Mouse (Mus musculus) testis, adult 2 months (tissue): ENCODE results near the gene Adgrd1. TPM values are rescaled to one million over a fixed set of nuclear protein-coding genes. Genes with fewer than 3 reads are reported as not detected.

ENCODE experiments used
- H3K27ac ChIP-seq: fragments of 200-500 bp; 2 replicates; pipeline ENCODE4 v1.5.1; 2012; ENCODE audit warnings: low read depth, low read length; ENCODE audit not compliant: control insufficient read depth, insufficient read depth
- H3K27me3 ChIP-seq: fragments of 200-500 bp; 2 replicates; pipeline ENCODE4 v1.6.1; 2012; ENCODE audit warnings: mild to moderate bottlenecking, low read length, moderate library complexity; ENCODE audit not compliant: control insufficient read depth, insufficient read depth
- H3K36me3 ChIP-seq: fragments of 200-500 bp; 2 replicates; pipeline ENCODE4 v1.6.1; 2012; ENCODE audit warnings: mild to moderate bottlenecking, low read length; ENCODE audit not compliant: control insufficient read depth, insufficient read depth
- H3K4me1 ChIP-seq: fragments of 200-500 bp; 2 replicates; pipeline ENCODE4 v1.6.1; 2012; ENCODE audit warnings: low read length; ENCODE audit not compliant: control insufficient read depth, insufficient read depth
- H3K4me3 ChIP-seq: fragments of 200-500 bp; 2 replicates; pipeline ENCODE4 v1.5.1; 2012; ENCODE audit warnings: low read depth, mild to moderate bottlenecking, low read length, moderate library complexity, mixed read lengths; ENCODE audit not compliant: control insufficient read depth
- CTCF ChIP-seq: fragments of 200-500 bp; IDR thresholded peaks from 2 replicates; pipeline ENCODE4 v1.5.1; 2012; ENCODE audit warnings: low read depth, mild to moderate bottlenecking, inconsistent platforms, low read length, moderate library complexity; ENCODE audit not compliant: control insufficient read depth, insufficient read depth, insufficient replicate concordance
- POLR2A ChIP-seq: fragments of 200-500 bp; IDR thresholded peaks from 2 replicates; pipeline ENCODE4 v1.6.1; 2012; ENCODE audit warnings: low read depth, mild to moderate bottlenecking, inconsistent platforms, low read length, moderate library complexity; ENCODE audit not compliant: control insufficient read depth
- polyA plus RNA-seq: library from polyadenylated mRNA; depleted of rRNA; stranded (reverse); fragments of >200 nt; gene quantifications from 2 replicates; pipeline ENCODE4 v1.2.3, GENCODE M21; 2012; rRNA removed

Adgrd1 gene
- polyA plus RNA-seq, 1 experiment: 1.3 TPM

- H3K4me3 ChIP-seq: no peak overlapping the region
- no peak overlapping the region for H3K27ac ChIP-seq
- no peaks in the 10 kb centered on the region for H3K36me3 ChIP-seq
- H3K4me1 ChIP-seq: no peaks in the 10 kb centered on the region
- TF ChIP-seq CTCF: no peak
- no peak for TF ChIP-seq POLR2A
- H3K27me3 ChIP-seq: no peaks in the 10 kb centered on the region
Measured at GRCm38 (mm10) chr5:129242265-129242664, 145.7 kb downstream of the Adgrd1 start.

- no peak overlapping the region for H3K4me3 ChIP-seq
- no peaks in the 10 kb centered on the region for H3K36me3 ChIP-seq
- H3K4me1 ChIP-seq: no peaks in the 10 kb centered on the region
- H3K27me3 ChIP-seq: no peaks in the 10 kb centered on the region
- no peak for TF ChIP-seq CTCF
- no peak for TF ChIP-seq POLR2A
- H3K27ac ChIP-seq: no peak overlapping the region
Measured at GRCm38 (mm10) chr5:129243120-129243519, 146.6 kb downstream of the Adgrd1 start.

- TF ChIP-seq CTCF (no peak), POLR2A (no peak)
- Histone ChIP-seq H3K4me3 (no peak overlapping the region), H3K36me3 (no peaks in the 10 kb centered on the region), H3K27me3 (no peaks in the 10 kb centered on the region), H3K27ac (no peak overlapping the region), H3K4me1 (peaks cover 3% of the 10 kb centered on the region; the same call in 1 of the 2 replicates)
Measured at GRCm38 (mm10) chr5:129244392-129244791, 147.8 kb downstream of the Adgrd1 start.

GRCm38 (mm10) chr5:129249080-129249479 lies 152.5 kb downstream of the Adgrd1 start:
- Histone ChIP-seq H3K36me3 (no peaks in the 10 kb centered on the region), H3K27me3 (no peaks in the 10 kb centered on the region), H3K27ac (no peak overlapping the region), H3K4me3 (no peak overlapping the region), H3K4me1 (peaks cover 4% of the 10 kb centered on the region)
- TF ChIP-seq CTCF (no peak), POLR2A (no peak)

Other genes starting within 250 kb of the Adgrd1 start
- 1.2 and 1.9 TPM in 2 replicates for gene Rimbp2, start 143.3 kb upstream of the Adgrd1 start, polyA plus RNA-seq
- gene Stx2, start 88.2 kb upstream of the Adgrd1 start, polyA plus RNA-seq: 51.0 and 52.4 TPM in 2 replicates
- 254 and 277 TPM in 2 replicates for gene Ran, start 76.7 kb upstream of the Adgrd1 start, polyA plus RNA-seq